Mouse (Mus musculus) layer of hippocampus, adult 9-10 months (tissue): ENCODE measurements at regions not wholly inside any gene's neighbourhood (a gene's known extent, or its start where the extent isn't known, plus 50 kb on each side); places are given as distances from the start of the nearest gene placed in this dataset.
"Not testable (repeated sequence)": the region's sequence is repeated elsewhere in the genome, so short reads cannot be mapped to it uniquely, and the experiment has no call there.

Source experiments
- DNase-seq: peaks from one replicate; pipeline ENCODE4 v3.0.0; 2022; ENCODE audit warnings: low spot score

- not testable (repeated sequence) for DNase-seq
Measured at GRCm38 (mm10) chr7:60492028-60492995, 352.3 kb upstream of the Snrpn start.

GRCm38 (mm10) chr7:60487839-60488454 is 347.9 kb upstream of the Snrpn start:
- not testable (repeated sequence) for DNase-seq

- not testable (repeated sequence) for DNase-seq
Measured at GRCm38 (mm10) chr7:60450074-60450603, 310.1 kb upstream of the Snrpn start.

- DNase-seq, result not testable (repeated sequence)
Measured at GRCm38 (mm10) chr7:60449239-60450073, 309.4 kb upstream of the Snrpn start.

GRCm38 (mm10) chr7:60438781-60439180 is 298.8 kb upstream of the Snrpn start:
- DNase-seq, result no peak

- DNase-seq, result peak; percentile 35
Measured at GRCm38 (mm10) chr7:60391011-60391863, 251.2 kb upstream of the Snrpn start.

- DNase-seq, result not testable (repeated sequence)
Measured at GRCm38 (mm10) chr7:60386957-60387356, 246.9 kb upstream of the Snrpn start.

GRCm38 (mm10) chr7:60374001-60374400 is 234.0 kb upstream of the Snrpn start:
- DNase-seq, result not testable (repeated sequence)

GRCm38 (mm10) chr7:60352206-60352605 is 212.2 kb upstream of the Snrpn start:
- DNase-seq, result not testable (repeated sequence)
